Mouse (Mus musculus): ENCODE results near the gene Zfhx3. TPM values are rescaled to one million over a fixed set of nuclear protein-coding genes. Genes with fewer than 3 reads are reported as not detected.

Gene Zfhx3
- polyA plus RNA-seq, 1 experiment from 2014 or later, result 60.2 TPM

- Histone ChIP-seq H3K4me2 (no peak overlapping the region), H3K4me1 (0 out of 2 replicates have a peak, but pooled peaks cover 5% of the 10 kb centered on the region), H3K36me3 (replicated peaks) (no peaks in the 10 kb centered on the region), H3K9ac (no peak overlapping the region), H3K9me3 (no peaks in the 10 kb centered on the region), H3K27ac (0 out of 2 replicates have a peak overlapping the region, but pooled peaks have one; percentile 31), H3K4me3 (no peak overlapping the region), H3K27me3 (replicated peaks) (no peaks in the 10 kb centered on the region)
- no peak for ATAC-seq (replicated peaks)
- 27% methylated on average over 6 of the region's 6 CpGs for WGBS
Measured at GRCm38 (mm10) chr8:108846174-108846573, 903.7 kb downstream of the Zfhx3 start.

GRCm38 (mm10) chr8:108846827-108847226 is 904.4 kb downstream of the Zfhx3 start:
- no peak for ATAC-seq (replicated peaks)
- H3K36me3 ChIP-seq (replicated peaks), result no peaks in the 10 kb centered on the region
- 0 out of 2 replicates have a peak, but pooled peaks cover 5% of the 10 kb centered on the region for H3K4me1 ChIP-seq

GRCm38 (mm10) chr8:108847356-108847755 is 904.9 kb downstream of the Zfhx3 start:
- no peak for ATAC-seq (replicated peaks)
- H3K4me2 ChIP-seq, result no peak overlapping the region
- H3K9me3 ChIP-seq, result no peaks in the 10 kb centered on the region
- H3K4me3 ChIP-seq, result no peak overlapping the region
- H3K27ac ChIP-seq, result no peak overlapping the region
- peaks cover 9% of the 10 kb centered on the region for H3K4me1 ChIP-seq
- no peaks in the 10 kb centered on the region for H3K27me3 ChIP-seq (replicated peaks)
- H3K36me3 ChIP-seq (replicated peaks), result no peaks in the 10 kb centered on the region
- no peak overlapping the region for H3K9ac ChIP-seq
- WGBS, result 84% methylated on average over 2 of the region's 2 CpGs

More at GRCm38 (mm10) chr8:108846827-108847226, 904.4 kb downstream of the Zfhx3 start:
- H3K9ac ChIP-seq, result no peak overlapping the region
- no peak overlapping the region for H3K27ac ChIP-seq
- H3K4me2 ChIP-seq, result no peak overlapping the region
- no peak overlapping the region for H3K4me3 ChIP-seq
- H3K27me3 ChIP-seq (replicated peaks), result no peaks in the 10 kb centered on the region
- H3K9me3 ChIP-seq, result no peaks in the 10 kb centered on the region
- 79% methylated on average over 11 of the region's 11 CpGs for WGBS

GRCm38 (mm10) chr8:108848484-108848883 is 906.0 kb downstream of the Zfhx3 start:
- H3K4me1 ChIP-seq, result peaks cover 16% of the 10 kb centered on the region
- ATAC-seq (replicated peaks), result no peak
- H3K9ac ChIP-seq, result no peak overlapping the region
- no peaks in the 10 kb centered on the region for H3K27me3 ChIP-seq (replicated peaks)
- H3K27ac ChIP-seq, result no peak overlapping the region
- no peak overlapping the region for H3K4me3 ChIP-seq
- H3K9me3 ChIP-seq, result no peaks in the 10 kb centered on the region
- no peaks in the 10 kb centered on the region for H3K36me3 ChIP-seq (replicated peaks)
- WGBS, result 81% methylated on average over 3 of the region's 3 CpGs
- H3K4me2 ChIP-seq, result no peak overlapping the region

- no peaks in the 10 kb centered on the region for H3K9me3 ChIP-seq
- no peak overlapping the region for H3K9ac ChIP-seq
- H3K36me3 ChIP-seq (replicated peaks), result no peaks in the 10 kb centered on the region; the same call in 1 of the 2 replicates
- 0 out of 2 replicates have a peak overlapping the region, but pooled peaks have one; percentile 53 for H3K27ac ChIP-seq
- H3K4me3 ChIP-seq, result no peak overlapping the region
- peaks cover 17% of the 10 kb centered on the region for H3K4me1 ChIP-seq
- ATAC-seq (replicated peaks), result no peak
- H3K27me3 ChIP-seq (replicated peaks), result no peaks in the 10 kb centered on the region
- WGBS, result 81% methylated on average over 10 of the region's 10 CpGs
- H3K4me2 ChIP-seq, result no peak overlapping the region
Measured at GRCm38 (mm10) chr8:108853028-108853427, 910.6 kb downstream of the Zfhx3 start.

GRCm38 (mm10) chr8:108854444-108855102 is 912.1 kb downstream of the Zfhx3 start:
- H3K4me1 ChIP-seq, result peaks cover 27% of the 10 kb centered on the region
- no peak overlapping the region for H3K9ac ChIP-seq
- WGBS, result 45% methylated on average over 12 of the region's 12 CpGs
- H3K4me2 ChIP-seq, result no peak overlapping the region
- peak overlapping the region; percentile 18 for H3K27ac ChIP-seq
- ATAC-seq (replicated peaks), result peak; percentile 38; the same call in 1 of the 2 replicates
- no peaks in the 10 kb centered on the region for H3K9me3 ChIP-seq
- no peaks in the 10 kb centered on the region for H3K27me3 ChIP-seq (replicated peaks)
- no peak overlapping the region for H3K4me3 ChIP-seq
- H3K36me3 ChIP-seq (replicated peaks), result no peaks in the 10 kb centered on the region; the same call in 1 of the 2 replicates

- H3K9ac ChIP-seq, result no peak overlapping the region
- ATAC-seq (replicated peaks), result no peak
Measured at GRCm38 (mm10) chr8:108859001-108859400, 916.6 kb downstream of the Zfhx3 start.

GRCm38 (mm10) chr8:108859983-108860382 is 917.5 kb downstream of the Zfhx3 start:
- WGBS, result 72% methylated on average over 9 of the region's 9 CpGs
- no peak overlapping the region for H3K27ac ChIP-seq
- no peaks in the 10 kb centered on the region for H3K9me3 ChIP-seq
- no peaks in the 10 kb centered on the region; the same call in 1 of the 2 replicates for H3K36me3 ChIP-seq (replicated peaks)
- ATAC-seq (replicated peaks), result no peak
- H3K27me3 ChIP-seq (replicated peaks), result no peaks in the 10 kb centered on the region
- peaks cover 26% of the 10 kb centered on the region for H3K4me1 ChIP-seq
- H3K9ac ChIP-seq, result no peak overlapping the region
- H3K4me2 ChIP-seq, result no peak overlapping the region
- H3K4me3 ChIP-seq, result no peak overlapping the region

More at GRCm38 (mm10) chr8:108859001-108859400, 916.6 kb downstream of the Zfhx3 start:
- 37% methylated on average over 8 of the region's 8 CpGs for WGBS
- Histone ChIP-seq H3K36me3 (replicated peaks) (no peaks in the 10 kb centered on the region; the same call in 1 of the 2 replicates), H3K9me3 (no peaks in the 10 kb centered on the region), H3K4me2 (no peak overlapping the region), H3K27me3 (replicated peaks) (no peaks in the 10 kb centered on the region), H3K4me1 (peaks cover 32% of the 10 kb centered on the region), H3K4me3 (no peak overlapping the region), H3K27ac (0 out of 2 replicates have a peak overlapping the region, but pooled peaks have one; percentile 7)

GRCm38 (mm10) chr8:108863440-108863839 is 921.0 kb downstream of the Zfhx3 start:
- H3K9me3 ChIP-seq, result no peaks in the 10 kb centered on the region
- no peak for ATAC-seq (replicated peaks)
- peaks cover 43% of the 10 kb centered on the region for H3K4me1 ChIP-seq
- H3K9ac ChIP-seq, result no peak overlapping the region
- peak overlapping the region; percentile 35; the same call in 1 of the 2 replicates for H3K27ac ChIP-seq
- WGBS, result 80% methylated on average over 10 of the region's 10 CpGs
- H3K4me3 ChIP-seq, result no peak overlapping the region
- H3K27me3 ChIP-seq (replicated peaks), result no peaks in the 10 kb centered on the region
- no peak overlapping the region for H3K4me2 ChIP-seq
- no peaks in the 10 kb centered on the region for H3K36me3 ChIP-seq (replicated peaks)

GRCm38 (mm10) chr8:108866430-108866829 is 924.0 kb downstream of the Zfhx3 start:
- 84% methylated on average over 7 of the region's 7 CpGs for WGBS
- H3K27ac ChIP-seq, result 0 out of 2 replicates have a peak overlapping the region, but pooled peaks have one; percentile 20
- H3K9me3 ChIP-seq, result no peaks in the 10 kb centered on the region
- H3K36me3 ChIP-seq (replicated peaks), result 0 out of 2 replicates have a peak, but pooled peaks cover 2% of the 10 kb centered on the region
- H3K4me2 ChIP-seq, result no peak overlapping the region
- no peak overlapping the region for H3K4me3 ChIP-seq
- no peaks in the 10 kb centered on the region for H3K27me3 ChIP-seq (replicated peaks)
- no peak overlapping the region for H3K9ac ChIP-seq
- no peak for ATAC-seq (replicated peaks)
- peaks cover 37% of the 10 kb centered on the region; the same call in 1 of the 2 replicates for H3K4me1 ChIP-seq

GRCm38 (mm10) chr8:108867482-108868258 is 925.2 kb downstream of the Zfhx3 start:
- no peak for ATAC-seq (replicated peaks)
- 70% methylated on average over 13 of the region's 13 CpGs for WGBS
- H3K27ac ChIP-seq, result no peak overlapping the region

More at GRCm38 (mm10) chr8:108867482-108868258, 925.2 kb downstream of the Zfhx3 start:
- H3K9me3 ChIP-seq, result no peaks in the 10 kb centered on the region
- no peak overlapping the region for H3K9ac ChIP-seq
- H3K27me3 ChIP-seq (replicated peaks), result no peaks in the 10 kb centered on the region
- H3K36me3 ChIP-seq (replicated peaks), result 0 out of 2 replicates have a peak, but pooled peaks cover 2% of the 10 kb centered on the region
- peaks cover 31% of the 10 kb centered on the region; the same call in 1 of the 2 replicates for H3K4me1 ChIP-seq
- H3K4me3 ChIP-seq, result no peak overlapping the region
- H3K4me2 ChIP-seq, result no peak overlapping the region

Data from midbrain, embryonic 15.5 days (tissue).